Comparison of ENCODE assay signal across 8 mouse cellular contexts in genomic region chr6:87671771-87672517, GRCm38 (mm10). TPM values are rescaled to one million over a fixed set of nuclear protein-coding genes. Genes with fewer than 3 reads are reported as not detected.
DNase-seq lines count a peak whose midpoint lies in the region; ATAC-seq lines count a peak whose summit lies in the region.

TSS of gene Aplf (minus strand) at chr6:87672193.

- H3K4me2 ChIP-seq in forebrain, embryonic 14.5 days (ENCODE audit: low read length): peak within 1 kb of the TSS; percentile 80
- H3K4me2 ChIP-seq in neural tube, embryonic 15.5 days: peak within 1 kb of the TSS; percentile 95

- peak within 1 kb of the TSS; percentile 71 for H3K9ac ChIP-seq in forebrain, embryonic 14.5 days (ENCODE audit: low read length)
- H3K9ac ChIP-seq in neural tube, embryonic 15.5 days (replicated peaks): peak within 1 kb of the TSS; percentile 63

- peak; percentile 100 for ATAC-seq in forebrain, embryonic 14.5 days
- peak; percentile 100 for ATAC-seq in neural tube, embryonic 15.5 days (ENCODE audit: low FRiP score)

- H3K36me3 ChIP-seq in forebrain, embryonic 14.5 days (ENCODE audit: control insufficient read depth, insufficient read depth, low read length): 0 out of 2 replicates have a peak, but pooled peaks cover 2% of the 10 kb centered on the region
- H3K36me3 ChIP-seq in neural tube, embryonic 15.5 days: no peaks in the 10 kb centered on the region

- H3K9me3 ChIP-seq in forebrain, embryonic 14.5 days (replicated peaks; ENCODE audit: control insufficient read depth, low read length): no peaks in the 10 kb centered on the region
- H3K9me3 ChIP-seq in neural tube, embryonic 15.5 days (replicated peaks): no peaks in the 10 kb centered on the region

- under 1% methylated on average over 33 of the region's 33 CpGs for WGBS in forebrain, embryonic 14.5 days
- under 1% methylated on average over 33 of the region's 33 CpGs for WGBS in neural tube, embryonic 15.5 days

- H3K4me3 ChIP-seq in forebrain, embryonic 14.5 days (ENCODE audit: low read depth, low read length): peak within 1 kb of the TSS; percentile 64
- H3K4me3 ChIP-seq in neural tube, embryonic 15.5 days (replicated peaks): peak within 1 kb of the TSS; percentile 83

- H3K27me3 ChIP-seq in forebrain, embryonic 14.5 days (replicated peaks; ENCODE audit: control insufficient read depth, insufficient read depth, low read length): no peaks in the 10 kb centered on the region
- H3K27me3 ChIP-seq in neural tube, embryonic 15.5 days (replicated peaks): no peaks in the 10 kb centered on the region

- DNase-seq in ES-CJ7 (ENCODE audit: low read depth, low spot score): peak; percentile 99
- DNase-seq in cerebellum, adult 11 months: peak; percentile 86
- peak; percentile 100 for DNase-seq in forebrain, embryonic 14.5 days (ENCODE audit: low spot score)
- DNase-seq in heart, postnatal 14 days: peak; percentile 82 to 86
- peak; percentile 93 for DNase-seq in layer of hippocampus, adult 11-12 months (ENCODE audit: low spot score)
- DNase-seq in lung, adult 18-20 months: peak; percentile 94 to 95
- peak; percentile 93 for DNase-seq in testis, postnatal 14 days (ENCODE audit: low spot score)

- peaks cover 3% of the 10 kb centered on the region; the same call in 1 of the 2 replicates for H3K4me1 ChIP-seq in forebrain, embryonic 14.5 days (ENCODE audit: control insufficient read depth, insufficient read depth, low read length)
- peaks cover 28% of the 10 kb centered on the region for H3K4me1 ChIP-seq in neural tube, embryonic 15.5 days

- no peak within 1 kb of the TSS for H3K27ac ChIP-seq in forebrain, embryonic 14.5 days (ENCODE audit: low read depth, low read length)
- H3K27ac ChIP-seq in neural tube, embryonic 15.5 days (replicated peaks): peak within 1 kb of the TSS; percentile 69

- intact Hi-C loops in heart, postnatal 14 days (cut with DNase I): loop anchor here (2.0 to 5.0 kb wide), 4 partner anchors 55 to 275 kb away; no protein-coding TSS in a partner anchor

RNA-seq across cellular contexts. Expression of gene Aplf, which starts in this region (rescaled TPM):
- 14.9 and 15.4 TPM in 2 replicates for polyA plus RNA-seq in forebrain, embryonic 14.5 days (2014; fragmentation: Nextera tagmentation; extraction: Ambion mirVana)
- total RNA-seq in heart, postnatal 14 days (2021): 1 to 10 TPM; 2.4 to 2.6 TPM
- polyA plus RNA-seq in neural tube, embryonic 15.5 days (2015; fragmentation: Nextera tagmentation; extraction: Ambion mirVana): 9.0 and 10.7 TPM in 2 replicates
